Mouse (Mus musculus) hindbrain, embryonic 14.5 days (tissue): ENCODE measurements around the gene Tapbpl. TPM values are rescaled to one million over a fixed set of nuclear protein-coding genes. Genes with fewer than 3 reads are reported as not detected.

Experiments
- ATAC-seq: fragments of 200-750 bp; cut with Nextera tagmentation; 2 replicates; pipeline ENCODE4 v1.8.0; 2017; ENCODE audit warnings: moderate number of reproducible peaks, mild to moderate bottlenecking, moderate TSS enrichment, moderate library complexity; ENCODE audit not compliant: low FRiP score
- DNase-seq: peaks from one replicate; pipeline ENCODE4 v3.0.0-alpha.2; 2015; ENCODE audit warnings: low spot score
- H3K27ac ChIP-seq: fragments of 300-500 bp; sonication (generic); 2 replicates; pipeline ENCODE4 v1.5.1; 2014; ENCODE audit warnings: mild to moderate bottlenecking, moderate library complexity
- H3K27me3 ChIP-seq: fragments of 300-500 bp; sonication (generic); 2 replicates; pipeline ENCODE4 v1.6.1; 2014; ENCODE audit warnings: mild to moderate bottlenecking, low read length, mixed read lengths; ENCODE audit not compliant: control insufficient read depth, insufficient read depth
- H3K36me3 ChIP-seq: fragments of 300-500 bp; sonication (generic); replicated peaks from 2 replicates; pipeline ENCODE4 v1.6.1; 2014; ENCODE audit not compliant: control insufficient read depth, insufficient read depth
- H3K4me1 ChIP-seq: fragments of 300-500 bp; sonication (generic); replicated peaks from 2 replicates; pipeline ENCODE4 v1.6.1; 2014; ENCODE audit warnings: antibody characterized with exemption, low read length, mixed read lengths; ENCODE audit not compliant: control insufficient read depth, insufficient read depth
- H3K4me2 ChIP-seq: fragments of 300-500 bp; sonication (generic); replicated peaks from 2 replicates; pipeline ENCODE4 v1.6.1; 2014; ENCODE audit warnings: mild to moderate bottlenecking, moderate library complexity
- H3K4me3 ChIP-seq: fragments of 300-500 bp; sonication (generic); replicated peaks from 2 replicates; pipeline ENCODE4 v1.5.1; 2014; ENCODE audit warnings: mild to moderate bottlenecking, low read length
- H3K9ac ChIP-seq: fragments of 300-500 bp; sonication (generic); 2 replicates; pipeline ENCODE4 v1.6.1; 2014
- H3K9me3 ChIP-seq: fragments of 300-500 bp; sonication (generic); 2 replicates; pipeline ENCODE4 v1.6.1; 2016; ENCODE audit warnings: low read length; ENCODE audit not compliant: control insufficient read depth
- whole genome bisulfite sequencing: fragments of 180-500 bp; shearing (Covaris S2); extraction: QIAGEN DNeasy Blood & Tissue Kit; methylation state at CpG from one replicate; pipeline ENCODE4 v1.1.7; 2014; 5-methylcytosine and 5-hydroxymethylcytosine counted together
- polyA plus RNA-seq: library from polyadenylated mRNA; unstranded; fragments of >200 nt; fragmentation: Nextera tagmentation; extraction: Ambion mirVana; gene quantifications from 2 replicates; pipeline ENCODE4 v1.2.1, GENCODE M21; 2014

Tapbpl gene
- polyA plus RNA-seq, 1 experiment from 2014 or later: 5.3 TPM

DNA sequence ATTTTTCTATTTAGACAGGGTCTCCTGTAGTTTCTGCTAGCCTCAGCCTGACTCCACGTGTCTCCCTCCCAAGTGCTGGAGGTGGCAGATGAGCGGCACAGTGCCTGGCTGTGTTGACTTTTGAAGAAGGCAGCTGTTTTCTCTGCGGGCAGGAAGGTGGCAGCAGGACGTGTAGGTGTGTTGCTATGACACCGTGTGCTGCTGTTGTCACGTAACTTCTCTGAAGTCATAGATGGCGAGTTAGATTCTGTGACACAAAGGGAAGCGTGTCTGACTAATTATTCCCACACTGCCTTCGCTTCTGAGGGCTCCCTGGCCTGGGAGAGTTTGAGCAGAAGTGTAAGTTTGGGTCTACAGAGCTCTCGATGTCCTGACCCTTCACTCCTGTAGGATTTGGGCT lies 33.6 kb upstream of the Tapbpl start:
- Histone ChIP-seq H3K4me2 (no peak overlapping the region), H3K36me3 (no peaks in the 10 kb centered on the region), H3K4me1 (no peaks in the 10 kb centered on the region), H3K27me3 (no peaks in the 10 kb centered on the region), H3K9me3 (no peaks in the 10 kb centered on the region), H3K9ac (no peak overlapping the region), H3K27ac (no peak overlapping the region), H3K4me3 (no peak overlapping the region)
- no peak for ATAC-seq
- WGBS: 55% methylated on average over 10 of the region's 10 CpGs
- DNase-seq: no peak

DNA sequence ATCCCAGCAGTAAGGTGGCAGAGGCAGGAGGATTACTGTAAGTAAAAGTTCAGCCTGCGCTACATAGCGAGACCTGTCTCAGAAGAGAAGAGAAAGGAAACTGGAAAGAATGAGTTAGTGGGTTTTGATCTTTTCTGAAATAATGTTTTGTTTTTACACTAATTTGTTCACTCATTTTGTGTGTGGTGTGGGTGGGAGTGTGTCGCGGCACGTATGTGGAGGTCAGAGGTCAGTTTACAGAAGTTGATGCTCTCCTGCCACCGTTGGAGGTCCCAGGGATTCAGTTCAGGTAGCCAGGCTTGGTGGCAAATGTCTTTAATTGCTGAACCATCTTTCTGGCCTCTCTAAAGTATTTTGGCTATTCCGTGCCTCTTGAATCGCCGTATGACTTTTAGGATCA lies 32.6 kb upstream of the Tapbpl start:
- no peaks in the 10 kb centered on the region for H3K9me3 ChIP-seq
- WGBS: 87% methylated on average over 9 of the region's 9 CpGs
- H3K9ac ChIP-seq: no peak overlapping the region
- no peak overlapping the region for H3K27ac ChIP-seq
- ATAC-seq (no peak), DNase-seq (no peak)
- no peaks in the 10 kb centered on the region for H3K36me3 ChIP-seq
- H3K27me3 ChIP-seq: no peaks in the 10 kb centered on the region
- H3K4me2 ChIP-seq: no peak overlapping the region
- H3K4me1 ChIP-seq: no peaks in the 10 kb centered on the region
- H3K4me3 ChIP-seq: no peak overlapping the region

DNA sequence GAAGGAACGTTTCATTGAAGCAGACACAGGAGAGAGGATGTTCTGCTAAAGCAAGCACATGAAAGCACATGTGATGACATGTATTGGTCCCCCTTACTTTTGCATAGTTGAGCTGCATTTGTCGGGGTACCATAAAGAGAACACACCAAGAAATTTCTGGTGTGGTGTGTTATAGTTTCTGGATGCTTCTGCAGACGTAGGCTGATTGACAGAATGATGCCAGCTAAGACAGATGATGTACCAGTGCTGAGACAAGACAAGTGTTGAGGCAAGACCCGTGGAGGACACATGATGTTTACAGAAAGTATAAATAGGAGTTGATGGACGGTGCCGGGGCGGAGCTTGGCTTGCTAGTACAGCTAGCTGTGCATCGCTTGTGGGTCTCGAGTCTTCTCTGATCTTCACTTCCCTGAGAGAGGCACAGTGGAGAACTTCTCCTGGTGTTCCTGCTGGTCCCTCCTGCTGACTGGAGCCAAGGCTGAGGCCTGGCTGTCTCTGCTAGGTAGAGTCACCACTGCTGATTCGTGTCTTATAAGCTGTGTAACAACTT lies 28.4 kb upstream of the Tapbpl start:
- H3K4me1 ChIP-seq: no peaks in the 10 kb centered on the region
- H3K4me3 ChIP-seq: no peak overlapping the region
- no peaks in the 10 kb centered on the region for H3K9me3 ChIP-seq
- H3K9ac ChIP-seq: no peak overlapping the region
- no peak overlapping the region for H3K4me2 ChIP-seq
- H3K36me3 ChIP-seq: no peaks in the 10 kb centered on the region
- no peak overlapping the region for H3K27ac ChIP-seq
- DNase-seq: no peak
- 84% methylated on average over 10 of the region's 10 CpGs for WGBS
- ATAC-seq: no peak
- H3K27me3 ChIP-seq: no peaks in the 10 kb centered on the region

DNA sequence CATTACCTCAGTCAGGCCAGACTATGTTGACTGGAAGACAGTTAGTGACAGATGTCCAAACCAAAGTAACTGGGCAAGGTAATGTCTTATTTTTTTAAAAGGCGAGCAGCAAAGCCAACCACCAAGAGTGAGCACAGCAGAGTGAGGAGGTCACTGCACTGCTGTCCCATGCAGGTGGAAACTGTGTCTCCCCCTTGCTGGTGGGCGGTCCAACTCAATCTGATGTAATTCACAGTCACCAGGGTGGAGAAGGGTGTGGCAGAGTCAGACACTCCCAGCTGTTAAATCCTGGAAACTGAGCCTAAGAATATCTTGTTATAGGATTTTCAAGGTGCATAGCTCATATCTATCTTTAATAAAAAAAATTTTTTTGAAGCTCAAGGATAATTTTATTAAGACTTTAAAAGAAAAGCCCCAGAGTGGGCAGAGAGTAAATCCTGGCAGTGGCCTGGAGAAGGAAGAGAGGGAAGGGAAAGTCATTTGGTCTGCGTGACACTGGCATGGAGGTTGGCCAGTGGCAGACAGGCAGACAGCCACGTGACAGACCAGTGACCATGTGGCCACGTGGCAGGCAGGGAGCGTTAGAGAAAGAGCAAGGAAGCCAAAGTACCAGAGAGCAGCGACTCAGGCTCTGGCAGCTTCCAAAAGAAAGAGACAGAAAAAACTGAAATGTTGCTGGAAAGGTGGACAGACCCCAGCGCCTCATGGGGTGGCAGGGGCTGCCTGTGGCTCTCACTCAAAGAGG lies 24.7 kb upstream of the Tapbpl start:
- H3K4me1 ChIP-seq: no peaks in the 10 kb centered on the region
- no peak for DNase-seq
- no peak for ATAC-seq
- 86% methylated on average over 8 of the region's 8 CpGs for WGBS
- no peak overlapping the region for H3K4me3 ChIP-seq
- no peak overlapping the region for H3K4me2 ChIP-seq
- no peak overlapping the region for H3K9ac ChIP-seq
- no peaks in the 10 kb centered on the region for H3K36me3 ChIP-seq
- no peaks in the 10 kb centered on the region for H3K27me3 ChIP-seq
- no peaks in the 10 kb centered on the region for H3K9me3 ChIP-seq
- no peak overlapping the region for H3K27ac ChIP-seq

DNA sequence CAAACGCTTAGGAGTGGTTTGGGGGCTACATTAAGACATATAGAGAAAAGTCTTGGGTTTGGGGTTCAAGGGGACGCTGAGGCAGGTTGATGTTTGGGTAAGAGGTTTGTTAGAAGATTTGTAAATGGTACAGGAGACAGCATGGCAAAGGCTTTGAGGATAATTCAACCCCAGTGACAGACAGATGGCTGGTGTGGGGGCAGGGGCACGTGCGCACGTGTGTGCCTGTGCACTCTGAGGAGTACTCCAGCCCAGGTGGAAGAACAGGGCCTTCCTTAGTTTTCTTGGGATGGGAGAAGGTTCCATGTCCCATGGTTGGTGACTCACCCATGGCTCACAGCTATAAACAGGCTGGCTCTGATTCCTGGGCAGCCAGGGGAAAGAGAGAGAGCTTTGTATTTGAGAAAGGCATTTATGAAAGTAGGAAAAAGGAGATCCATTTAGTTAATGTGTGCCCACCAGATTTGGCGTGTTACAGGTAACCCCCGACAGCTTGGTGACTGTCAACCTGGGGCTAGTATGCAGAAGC lies 23.9 kb upstream of the Tapbpl start:
- no peak overlapping the region for H3K27ac ChIP-seq
- H3K27me3 ChIP-seq: no peaks in the 10 kb centered on the region
- H3K4me3 ChIP-seq: no peak overlapping the region
- ATAC-seq (no peak), DNase-seq (no peak)
- no peak overlapping the region for H3K9ac ChIP-seq
- no peaks in the 10 kb centered on the region for H3K4me1 ChIP-seq
- WGBS: 89% methylated on average over 7 of the region's 7 CpGs
- no peaks in the 10 kb centered on the region for H3K9me3 ChIP-seq
- no peaks in the 10 kb centered on the region for H3K36me3 ChIP-seq
- no peak overlapping the region for H3K4me2 ChIP-seq

DNA sequence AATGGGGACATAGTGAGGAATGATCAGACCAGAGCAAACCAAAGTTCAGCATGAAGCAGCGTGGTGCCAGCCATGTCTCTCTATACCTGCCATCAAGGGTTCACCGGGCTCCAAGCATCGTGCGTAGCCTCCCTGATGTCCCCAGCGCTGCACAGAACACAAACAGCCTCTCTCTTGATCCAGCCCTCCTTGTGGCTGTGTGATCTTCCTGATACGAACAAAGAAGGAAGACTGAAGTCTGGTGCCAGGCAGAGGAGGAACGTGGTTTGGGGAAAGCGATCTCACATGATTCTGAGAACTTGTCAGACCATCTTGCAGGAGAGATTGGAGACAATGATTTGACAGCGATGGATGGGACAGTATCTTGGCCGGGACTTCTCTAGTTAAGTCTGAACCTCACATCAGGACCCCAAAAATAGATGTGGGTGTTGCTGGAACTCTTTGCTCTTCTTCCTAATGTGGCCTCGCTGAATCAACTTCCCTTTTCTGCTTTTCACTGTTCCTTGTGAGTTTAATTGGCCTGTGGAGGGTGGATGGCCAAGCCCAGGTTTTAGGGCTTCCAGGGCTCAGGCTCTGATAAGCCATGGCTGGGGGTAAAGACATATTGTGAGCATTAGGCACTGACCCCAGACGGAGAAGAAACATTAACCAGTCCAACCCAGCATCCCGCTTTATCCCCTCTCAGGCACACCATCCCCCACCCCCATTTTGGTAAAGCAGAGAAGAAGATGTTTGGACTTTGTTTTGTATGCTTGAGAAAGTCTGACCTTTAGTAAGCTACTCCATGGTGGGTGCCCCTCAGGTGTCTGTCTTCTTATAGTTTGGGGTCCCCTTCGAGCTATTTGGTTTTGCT lies 22.4 kb upstream of the Tapbpl start:
- H3K4me2 ChIP-seq: no peak overlapping the region
- no peak overlapping the region for H3K4me3 ChIP-seq
- H3K9ac ChIP-seq: no peak overlapping the region
- WGBS: 81% methylated on average over 14 of the region's 14 CpGs
- H3K9me3 ChIP-seq: no peaks in the 10 kb centered on the region
- H3K27ac ChIP-seq: no peak overlapping the region
- no peak for ATAC-seq
- no peaks in the 10 kb centered on the region for H3K4me1 ChIP-seq
- no peaks in the 10 kb centered on the region for H3K36me3 ChIP-seq
- DNase-seq: no peak
- no peaks in the 10 kb centered on the region for H3K27me3 ChIP-seq

DNA sequence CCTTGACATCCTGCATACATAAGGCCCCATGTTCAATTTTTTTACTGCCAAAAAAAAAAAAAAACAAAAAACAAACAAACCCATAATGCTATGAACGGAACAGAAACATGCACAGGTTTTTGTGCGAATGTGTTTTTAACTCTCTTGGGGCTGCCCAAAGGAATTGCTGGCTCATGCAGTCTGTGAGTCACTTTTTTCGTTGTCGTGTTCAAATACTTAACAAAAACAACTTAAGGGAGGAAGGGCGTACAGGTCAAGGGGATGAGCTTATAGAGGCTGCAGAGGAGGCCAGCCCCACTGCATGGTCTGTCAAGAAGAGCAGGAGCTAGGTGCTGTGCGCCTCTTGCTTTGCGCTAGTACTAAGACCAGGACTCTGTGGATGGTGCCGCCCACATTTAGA lies 21.1 kb upstream of the Tapbpl start:
- Histone ChIP-seq H3K36me3 (no peaks in the 10 kb centered on the region), H3K4me3 (no peak overlapping the region), H3K27me3 (no peaks in the 10 kb centered on the region), H3K4me2 (no peak overlapping the region), H3K4me1 (no peaks in the 10 kb centered on the region), H3K9me3 (no peaks in the 10 kb centered on the region), H3K9ac (no peak overlapping the region), H3K27ac (no peak overlapping the region)
- 93% methylated on average over 8 of the region's 8 CpGs for WGBS
- DNase-seq (no peak), ATAC-seq (no peak)

DNA sequence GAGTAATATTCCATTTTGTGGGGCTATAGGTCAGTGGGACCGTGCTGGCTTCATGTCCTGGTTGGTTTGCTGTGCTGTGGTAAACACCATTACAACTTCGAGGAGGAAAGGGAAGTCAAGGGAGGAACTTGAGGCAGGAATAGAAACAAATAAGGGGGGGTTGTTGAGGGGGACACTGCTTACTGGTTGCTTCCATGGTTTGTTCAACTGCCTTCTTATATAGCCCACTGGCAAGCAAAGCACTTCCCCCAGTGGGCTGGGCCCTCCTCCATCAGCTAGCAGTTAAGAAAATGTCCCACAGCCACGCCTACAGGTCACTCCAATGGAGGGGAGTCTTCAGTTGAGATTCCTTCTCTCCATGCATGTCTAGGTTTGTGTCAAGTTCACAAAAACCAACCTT lies 20.6 kb upstream of the Tapbpl start:
- Histone ChIP-seq H3K4me1 (no peaks in the 10 kb centered on the region), H3K36me3 (no peaks in the 10 kb centered on the region), H3K9ac (no peak overlapping the region), H3K4me2 (no peak overlapping the region), H3K9me3 (no peaks in the 10 kb centered on the region), H3K4me3 (no peak overlapping the region), H3K27me3 (no peaks in the 10 kb centered on the region), H3K27ac (no peak overlapping the region)
- DNase-seq (no peak), ATAC-seq (no peak)
- WGBS: 89% methylated on average over 3 of the region's 3 CpGs

DNA sequence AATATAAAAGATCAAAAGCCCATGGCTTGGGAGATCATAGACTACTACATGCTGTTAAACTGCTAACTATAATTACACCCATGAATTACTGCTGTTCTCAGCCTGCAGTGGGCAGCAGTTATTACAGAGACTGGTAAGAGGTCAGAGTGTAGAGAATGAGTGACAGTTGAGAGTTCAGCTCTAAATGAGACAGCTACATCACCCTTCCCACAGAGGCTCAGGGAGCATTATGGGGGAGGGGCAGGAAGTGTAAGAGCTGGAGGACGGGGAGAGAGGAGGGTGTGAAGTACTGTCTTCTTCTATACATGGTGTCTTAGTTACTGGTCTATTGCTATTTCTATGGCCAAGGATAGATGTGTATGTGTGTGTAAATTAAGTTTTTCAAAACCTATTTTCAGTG lies 12.9 kb upstream of the Tapbpl start:
- Histone ChIP-seq H3K4me2 (no peak overlapping the region), H3K9me3 (no peaks in the 10 kb centered on the region), H3K4me1 (no peaks in the 10 kb centered on the region), H3K27me3 (no peaks in the 10 kb centered on the region), H3K4me3 (no peak overlapping the region), H3K9ac (no peak overlapping the region), H3K36me3 (no peaks in the 10 kb centered on the region), H3K27ac (no peak overlapping the region)
- 57% methylated on average over 1 of the region's 1 CpGs for WGBS
- ATAC-seq (no peak), DNase-seq (no peak)
